Mouse (Mus musculus): ENCODE measurements around the gene Timm10.
"Not testable (repeated sequence)": the region's sequence is repeated elsewhere in the genome, so short reads cannot be mapped to it uniquely, and the experiment has no call there.

Timm10 gene

GRCm38 (mm10) chr2:84826488-84827282, at the start of gene Timm10:
Gene Timm10 (plus strand): TSS chr2:84826997.
- peak; percentile 68 for DNase-seq

- no peak for DNase-seq
Measured at GRCm38 (mm10) chr2:84777706-84778105, 49.1 kb upstream of the Timm10 start.

GRCm38 (mm10) chr2:84779210-84779609, 47.6 kb upstream of the Timm10 start:
- peak; percentile 65 for DNase-seq

GRCm38 (mm10) chr2:84783315-84783714, 43.5 kb upstream of the Timm10 start:
- no peak for DNase-seq

GRCm38 (mm10) chr2:84783840-84784566, 42.8 kb upstream of the Timm10 start:
- no peak for DNase-seq

GRCm38 (mm10) chr2:84788316-84788715, 38.5 kb upstream of the Timm10 start:
- DNase-seq = no peak

- DNase-seq = no peak
Measured at GRCm38 (mm10) chr2:84790418-84790817, 36.4 kb upstream of the Timm10 start.

- DNase-seq = no peak
Measured at GRCm38 (mm10) chr2:84792516-84792915, 34.3 kb upstream of the Timm10 start.

- DNase-seq = no peak
Measured at GRCm38 (mm10) chr2:84793154-84793553, 33.6 kb upstream of the Timm10 start.

- DNase-seq = no peak
Measured at GRCm38 (mm10) chr2:84793871-84794270, 32.9 kb upstream of the Timm10 start.

GRCm38 (mm10) chr2:84797833-84798492, 28.8 kb upstream of the Timm10 start:
- DNase-seq = peak; percentile 34

- DNase-seq = peak; percentile 44
Measured at GRCm38 (mm10) chr2:84798493-84798921, 28.3 kb upstream of the Timm10 start, which contains the start of gene Ube2l6. Gene Ube2l6 (plus strand): TSS chr2:84798828.

- peak; percentile 47 for DNase-seq
Measured at GRCm38 (mm10) chr2:84799041-84799561, 27.7 kb upstream of the Timm10 start.

GRCm38 (mm10) chr2:84800304-84800703, 26.5 kb upstream of the Timm10 start:
- no peak for DNase-seq

- not testable (repeated sequence) for DNase-seq
Measured at GRCm38 (mm10) chr2:84801223-84801622, 25.6 kb upstream of the Timm10 start.

GRCm38 (mm10) chr2:84803963-84804362, 22.8 kb upstream of the Timm10 start:
- DNase-seq = no peak

- DNase-seq = no peak
Measured at GRCm38 (mm10) chr2:84806546-84806945, 20.3 kb upstream of the Timm10 start.

- DNase-seq = no peak
Measured at GRCm38 (mm10) chr2:84809330-84809729, 17.5 kb upstream of the Timm10 start.

- DNase-seq = no peak
Measured at GRCm38 (mm10) chr2:84810526-84810885, 16.3 kb upstream of the Timm10 start.

GRCm38 (mm10) chr2:84810886-84811577, 15.8 kb upstream of the Timm10 start:
- DNase-seq = peak; percentile 82

- no peak for DNase-seq
Measured at GRCm38 (mm10) chr2:84811880-84812279, 14.9 kb upstream of the Timm10 start.

- no peak for DNase-seq
Measured at GRCm38 (mm10) chr2:84812676-84813075, 14.1 kb upstream of the Timm10 start.

- DNase-seq = no peak
Measured at GRCm38 (mm10) chr2:84819861-84820260, 6.9 kb upstream of the Timm10 start.
